Mouse (Mus musculus) neutrophil, adult 5-6 weeks (primary cell): ENCODE results near the gene Mpeg1. TPM values are rescaled to one million over a fixed set of nuclear protein-coding genes. Genes with fewer than 3 reads are reported as not detected.

Source experiments
- ATAC-seq: fragments of 151-379, 151-347 bp; 2 replicates; pipeline ENCODE4 v1.8.0; 2017; ENCODE audit warnings: mild to moderate bottlenecking, moderate TSS enrichment; ENCODE audit not compliant: insufficient number of reproducible peaks, poor library complexity, low FRiP score, severe bottlenecking; ENCODE audit errors: extremely low read depth
- total RNA-seq: library from RNA; stranded (forward); fragments of 200-1000 nt; gene quantifications from 2 replicates; pipeline ENCODE4 v1.2.3, GENCODE M21; 2017

Gene Mpeg1
- total RNA-seq, 1 experiment from 2014 or later: 282 TPM

DNA sequence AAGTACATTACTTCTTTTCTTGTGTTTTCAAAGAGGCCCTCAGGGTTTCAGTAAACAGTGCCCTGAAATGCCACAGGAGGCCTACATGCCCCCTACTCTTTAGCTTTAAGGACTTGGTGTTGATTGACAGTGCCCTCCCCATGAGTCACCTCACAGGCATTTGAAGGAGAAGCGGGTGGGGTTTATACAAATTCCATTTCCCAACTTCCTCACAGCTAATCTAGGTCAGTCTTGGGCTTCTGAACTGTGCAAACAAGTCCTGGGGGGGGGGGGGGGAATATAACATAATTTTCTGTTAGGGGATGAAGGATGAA is 3.1 kb downstream of the Mpeg1 start:
- ATAC-seq: peak; percentile 19; the same call in 1 of the 2 replicates

DNA sequence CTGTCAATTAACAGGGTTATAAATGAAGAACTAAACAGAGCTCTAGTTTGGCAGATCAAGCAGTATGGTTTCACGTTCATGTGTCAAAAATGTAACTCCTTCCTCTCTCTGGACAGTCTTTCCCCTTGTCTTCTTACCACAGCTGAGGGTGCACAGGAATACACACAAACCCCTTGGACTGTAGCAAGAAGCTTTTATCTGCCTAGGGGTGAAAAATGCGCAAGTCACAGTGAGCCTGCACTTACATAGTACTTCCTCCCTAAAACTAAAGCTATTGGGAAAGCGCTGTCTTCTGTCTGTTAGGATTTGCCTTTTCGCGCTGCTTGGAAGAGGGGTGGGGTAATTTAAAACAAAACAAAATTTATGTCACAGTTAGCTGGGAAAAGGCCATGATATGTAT is 3.5 kb downstream of the Mpeg1 start:
- ATAC-seq: peak; percentile 51

DNA sequence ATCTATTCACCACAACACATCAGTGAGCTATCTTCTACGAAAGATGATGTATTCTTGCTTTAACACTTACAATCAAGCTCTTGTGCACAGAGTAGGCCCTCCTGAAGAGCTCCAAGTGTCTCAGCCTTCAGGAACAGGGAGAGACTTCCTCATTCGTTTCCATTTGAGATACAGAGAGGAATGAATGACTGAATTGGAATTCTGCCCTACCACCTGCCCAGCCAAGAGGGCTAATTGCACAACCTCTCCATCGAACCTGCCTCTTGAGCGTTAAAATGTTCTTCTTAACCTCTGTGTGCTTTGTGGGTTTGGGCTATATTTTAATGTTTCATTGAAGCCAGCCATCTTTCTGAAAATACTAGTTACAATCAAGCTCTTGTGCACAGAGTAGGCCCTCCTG is 4.1 kb downstream of the Mpeg1 start:
- no peak for ATAC-seq

DNA sequence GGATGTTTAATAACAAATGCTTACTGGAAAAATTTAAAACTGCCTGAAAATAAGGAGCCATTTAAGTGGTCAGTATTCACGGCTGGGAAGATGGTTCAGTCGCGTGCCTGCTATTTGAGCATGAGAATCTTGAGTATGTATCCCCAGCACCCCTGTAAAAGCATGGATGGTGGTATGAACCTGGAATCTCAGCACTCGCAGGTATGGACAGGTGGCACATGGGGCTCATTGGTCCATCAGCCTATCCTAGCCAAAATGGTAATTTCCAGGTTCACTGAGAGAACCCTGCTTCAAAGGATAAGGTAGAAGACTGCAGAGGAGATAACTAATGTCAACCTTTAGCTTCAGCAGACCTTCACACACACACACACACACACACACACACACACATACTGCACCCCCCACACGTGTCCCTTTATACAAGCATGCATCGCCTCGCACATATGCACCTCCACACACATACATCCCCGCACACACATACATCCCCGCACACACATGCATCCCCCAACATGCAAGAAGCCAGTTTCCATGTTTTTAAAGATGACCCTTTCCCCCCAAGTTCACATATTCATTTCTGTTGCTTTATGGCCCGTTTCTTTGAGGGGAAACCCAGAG is 5.1 kb downstream of the Mpeg1 start:
- ATAC-seq: no peak

DNA sequence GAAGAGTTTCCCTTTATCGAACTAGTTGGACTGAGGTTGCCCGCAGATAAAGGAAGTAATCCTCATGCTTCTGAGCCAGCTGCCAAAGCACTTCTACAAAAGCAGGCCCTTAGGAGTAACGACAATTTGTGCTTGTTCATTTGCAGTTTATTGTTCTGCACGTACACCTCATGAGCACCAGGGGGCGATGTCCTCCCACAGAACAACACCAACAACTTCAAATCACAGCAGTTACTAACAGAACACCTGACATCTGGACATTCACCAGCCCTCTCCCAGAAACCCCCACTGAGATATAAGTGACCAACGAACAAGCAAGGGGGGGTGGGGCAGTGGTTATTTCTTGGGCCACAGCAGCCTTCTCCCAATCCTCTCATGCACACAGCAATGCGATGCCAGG is 5.6 kb downstream of the Mpeg1 start:
- ATAC-seq: peak; percentile 87

DNA sequence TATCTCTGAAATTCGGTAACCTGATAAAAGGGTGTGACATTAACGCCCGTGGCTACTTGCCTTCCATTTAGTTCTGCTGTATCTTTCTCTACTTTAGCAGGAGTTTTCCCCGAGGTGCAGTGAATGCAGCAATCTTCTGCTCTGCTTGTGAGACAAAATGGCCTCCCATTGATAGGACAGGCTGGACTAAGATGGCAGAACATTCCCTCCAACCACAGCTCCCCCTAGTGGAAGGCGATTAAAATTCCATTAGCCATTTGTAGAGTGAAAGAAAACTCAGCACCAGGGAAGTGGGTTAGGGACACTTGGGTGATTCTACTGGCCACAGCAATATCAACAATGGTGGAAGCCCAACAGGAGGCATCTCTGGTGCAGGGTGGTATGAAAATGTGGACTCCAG is 6.9 kb downstream of the Mpeg1 start:
- peak; percentile 34; the same call in 1 of the 2 replicates for ATAC-seq

DNA sequence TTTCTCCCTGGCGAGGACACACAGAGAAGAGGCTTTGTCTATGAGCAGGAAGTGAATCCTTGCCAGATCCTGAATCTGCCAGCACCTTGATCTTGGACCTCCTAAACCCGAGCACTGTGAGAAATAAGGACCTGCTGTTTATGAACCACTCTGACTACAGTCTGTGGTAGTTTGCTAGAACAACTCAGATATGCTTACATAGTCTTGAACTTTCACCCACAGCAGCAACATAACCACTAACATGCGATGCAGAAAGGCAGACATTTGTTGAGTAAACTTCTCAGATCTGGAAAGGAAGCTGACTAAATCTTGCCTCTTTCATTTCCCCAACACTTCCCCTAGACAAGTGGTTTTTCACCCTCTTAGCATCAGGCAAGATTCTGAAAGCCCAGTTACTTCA is 11.3 kb downstream of the Mpeg1 start:
- peak; percentile 17; the same call in 1 of the 2 replicates for ATAC-seq

DNA sequence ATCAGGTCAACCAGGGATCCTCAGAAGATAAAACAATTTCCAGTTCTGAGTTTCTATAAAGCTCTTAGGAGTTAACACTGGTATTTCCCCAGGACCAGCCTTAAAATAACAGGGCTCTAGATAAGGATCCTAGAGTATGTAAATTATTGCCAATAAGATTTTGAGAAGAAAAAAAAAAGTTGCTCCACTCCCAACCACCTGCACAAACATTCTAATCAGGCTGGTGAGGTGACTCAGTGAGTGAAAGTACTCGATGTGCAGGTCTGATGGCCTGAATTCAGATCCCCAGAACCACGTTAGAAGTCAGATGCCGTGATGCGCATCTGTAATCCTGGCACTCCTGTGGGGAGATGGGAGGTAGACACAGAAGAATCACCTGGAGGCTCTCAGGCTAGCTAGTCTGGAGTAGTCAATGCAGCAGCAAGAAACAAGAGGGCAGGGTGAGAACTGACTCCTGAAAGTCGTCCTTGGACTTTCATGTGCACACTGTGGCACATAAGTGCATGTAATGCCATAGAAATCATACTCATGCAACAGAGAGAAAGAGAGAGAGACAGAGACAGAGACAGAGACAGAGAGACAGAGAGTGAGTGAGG is 11.9 kb downstream of the Mpeg1 start:
- no peak for ATAC-seq

DNA sequence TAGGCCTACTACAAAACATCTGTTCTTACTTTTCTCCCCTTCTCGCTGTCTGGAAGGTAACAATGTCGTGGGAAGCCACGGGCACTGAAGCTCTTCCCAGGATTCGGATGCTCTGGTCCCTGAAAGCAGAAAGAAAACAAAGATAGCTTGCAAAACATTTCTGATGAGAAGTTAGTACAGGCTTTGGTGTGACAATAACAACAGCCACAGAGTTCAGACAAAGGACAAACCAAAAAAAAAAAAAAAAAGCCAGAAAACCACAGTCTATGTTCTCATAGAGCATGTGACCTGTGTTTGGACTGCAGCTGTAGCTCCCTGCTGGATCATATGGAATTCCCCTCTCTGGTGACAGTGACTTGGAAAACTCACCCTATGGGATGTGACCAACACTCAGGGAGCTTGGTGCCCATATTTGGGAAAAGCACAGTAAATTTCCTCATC is 12.6 kb downstream of the Mpeg1 start:
- no peak for ATAC-seq

DNA sequence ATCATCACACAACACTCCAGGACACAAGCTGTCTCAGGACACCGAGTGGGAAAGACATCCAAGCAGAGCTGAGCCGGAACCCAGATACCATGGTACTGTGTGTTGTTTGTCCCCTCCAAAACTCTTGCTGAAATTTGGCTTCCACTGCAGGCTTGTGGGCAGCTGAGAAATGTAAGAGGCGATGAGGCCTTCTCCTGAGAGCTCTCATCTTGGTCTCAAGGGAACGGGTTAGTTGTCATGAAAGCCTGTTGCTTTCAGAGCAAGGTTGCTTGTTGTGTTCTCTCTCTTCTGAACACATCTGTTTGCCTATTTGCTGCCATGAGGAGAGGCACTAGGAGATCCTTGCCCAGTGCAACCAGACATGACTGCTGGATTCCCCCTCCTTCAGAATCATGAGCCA is 13.4 kb downstream of the Mpeg1 start:
- no peak for ATAC-seq

DNA sequence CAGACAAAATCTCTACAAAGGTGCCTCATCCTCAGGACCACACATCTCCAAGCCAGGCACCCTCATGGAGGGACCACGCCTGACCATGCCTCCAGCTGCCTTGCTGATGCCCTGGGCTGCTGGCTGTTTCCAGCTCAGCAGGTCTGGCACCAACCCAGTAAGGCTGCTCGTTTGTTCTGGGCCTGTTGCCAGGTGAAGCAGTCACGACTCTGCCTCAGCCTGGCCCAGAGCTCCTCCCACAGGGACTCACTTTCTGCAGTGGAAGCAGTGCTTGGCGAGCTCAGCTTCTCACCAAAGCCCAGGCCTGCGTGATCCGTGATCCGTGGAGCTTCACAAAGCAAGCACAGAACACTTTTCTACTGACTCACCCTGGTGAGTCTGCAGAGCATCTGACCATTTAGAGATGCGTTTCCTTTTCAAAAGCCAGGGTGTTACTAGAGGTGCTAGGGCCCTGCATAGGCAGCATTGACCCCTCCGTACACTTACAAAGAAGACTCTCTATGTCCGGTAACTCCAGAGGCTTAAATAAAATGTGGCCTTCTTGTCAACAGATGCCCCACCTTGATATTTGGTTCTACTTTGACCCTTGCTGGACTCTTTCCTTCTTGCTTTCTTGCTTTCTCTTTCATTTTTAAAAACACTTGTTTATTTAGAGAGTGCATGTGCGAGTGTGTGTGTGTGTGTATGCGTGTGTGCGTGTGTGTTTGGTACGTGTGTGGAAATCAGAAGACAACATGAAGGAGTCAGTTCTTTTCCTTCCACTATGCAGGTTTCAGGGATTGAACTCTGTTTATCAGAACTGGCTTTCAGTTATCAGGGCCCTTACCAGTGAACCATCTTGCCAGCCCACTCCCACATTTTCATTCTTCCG is 15.0 kb downstream of the Mpeg1 start:
- ATAC-seq: peak; percentile 59

DNA sequence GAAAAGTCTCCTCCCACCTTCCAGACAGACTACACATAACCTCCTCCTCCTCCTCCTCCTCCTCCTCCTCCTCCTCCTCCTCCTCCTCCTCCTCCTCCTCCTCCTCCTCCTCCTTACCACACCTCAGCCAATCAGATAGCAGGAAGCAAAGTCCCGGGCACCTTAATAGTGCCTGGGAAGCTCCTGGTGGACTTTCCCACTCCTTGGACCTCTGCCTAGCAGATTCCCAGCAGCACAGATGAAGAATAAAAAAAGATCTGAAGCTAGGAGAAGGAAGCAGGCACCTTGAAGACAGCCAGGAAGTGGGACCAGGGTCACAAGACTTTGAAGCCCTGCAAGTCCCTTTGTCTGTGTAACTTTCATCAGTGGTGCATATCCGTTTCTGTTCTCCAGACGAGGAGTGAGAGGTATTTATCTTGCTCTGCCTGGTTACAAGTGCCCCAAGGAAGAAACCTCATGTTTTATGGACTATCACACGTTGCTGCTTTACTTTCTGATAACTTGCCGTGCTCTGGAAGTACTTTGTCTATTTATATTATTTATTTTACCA is 16.2 kb downstream of the Mpeg1 start:
- ATAC-seq: peak; percentile 31; the same call in 1 of the 2 replicates

DNA sequence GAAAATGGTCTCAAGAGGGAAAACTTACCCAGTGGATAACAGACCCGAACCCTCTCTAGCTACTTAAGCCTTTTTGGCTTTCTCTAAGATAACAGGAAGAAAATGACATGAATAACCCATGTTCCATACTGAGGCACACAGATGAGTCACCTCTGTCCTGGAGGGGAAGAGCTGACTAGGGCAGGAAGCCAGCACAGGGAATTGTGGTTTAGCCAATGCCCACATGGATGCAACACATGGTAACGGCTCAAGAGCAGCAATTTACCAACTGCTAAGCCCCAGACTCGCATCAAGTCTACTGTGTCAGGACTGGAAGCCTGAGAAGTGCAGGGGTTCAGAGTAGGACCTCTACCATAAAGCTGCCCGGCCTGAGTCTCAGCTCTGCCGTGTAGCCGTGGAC is 17.8 kb downstream of the Mpeg1 start:
- ATAC-seq: no peak

DNA sequence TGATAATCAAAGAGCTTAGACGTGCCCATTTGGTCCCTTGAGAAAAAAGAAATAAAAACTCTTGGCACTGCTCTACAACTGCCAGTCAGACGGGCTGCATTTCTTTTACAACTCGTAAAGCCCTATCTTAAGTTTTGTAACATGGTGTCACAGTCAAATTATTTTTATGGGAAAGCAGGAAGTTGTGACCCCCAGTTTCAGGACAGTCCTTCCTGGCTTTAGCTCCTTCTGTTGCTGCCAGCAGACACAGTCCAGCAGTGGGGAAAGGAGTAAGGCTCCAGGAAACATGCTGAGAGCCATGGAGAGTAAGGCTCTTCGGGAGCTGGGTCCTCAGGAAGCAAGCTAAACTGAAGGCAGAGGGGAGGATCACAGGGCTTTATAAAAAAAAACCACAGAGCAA is 23.2 kb downstream of the Mpeg1 start:
- no peak for ATAC-seq

DNA sequence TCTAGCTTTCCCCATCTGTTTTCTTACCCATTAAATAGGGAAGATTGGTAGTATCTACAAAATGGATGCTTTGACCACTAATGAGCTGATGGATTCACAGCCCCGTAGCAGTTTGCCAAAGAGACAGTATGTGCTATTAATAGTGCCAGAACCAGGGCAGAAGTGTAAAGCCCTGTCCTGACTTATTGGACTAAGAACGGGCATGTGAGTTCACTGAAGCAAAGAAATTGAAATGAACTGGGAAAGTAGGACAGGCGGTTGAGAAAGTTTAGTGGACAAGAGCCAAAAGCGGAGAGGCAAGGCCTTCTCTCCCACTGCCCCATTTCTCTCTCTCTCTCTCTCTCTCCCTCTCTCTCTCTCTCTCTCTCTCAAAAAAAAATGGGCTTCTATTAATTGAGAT is 23.6 kb downstream of the Mpeg1 start:
- ATAC-seq: no peak

DNA sequence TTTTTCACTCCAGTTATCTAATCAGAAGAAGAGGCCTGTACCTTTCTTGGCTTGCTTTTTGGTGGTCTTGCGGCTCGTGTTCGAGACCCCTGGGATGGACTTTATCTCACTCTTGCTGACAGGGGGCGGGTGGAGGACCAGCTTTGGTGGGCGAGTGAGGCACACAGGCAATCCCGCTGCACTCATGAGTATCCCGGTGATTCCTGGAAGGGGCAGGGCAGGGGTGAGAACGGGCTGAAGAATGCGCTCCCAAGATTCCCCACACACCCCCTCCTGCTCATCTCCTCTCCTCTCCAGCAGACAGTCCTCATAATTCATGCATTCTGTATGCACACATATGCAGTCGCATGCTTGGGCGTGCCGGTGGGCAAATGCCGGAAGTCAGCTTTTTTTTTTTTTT is 24.6 kb downstream of the Mpeg1 start:
- ATAC-seq: no peak

DNA sequence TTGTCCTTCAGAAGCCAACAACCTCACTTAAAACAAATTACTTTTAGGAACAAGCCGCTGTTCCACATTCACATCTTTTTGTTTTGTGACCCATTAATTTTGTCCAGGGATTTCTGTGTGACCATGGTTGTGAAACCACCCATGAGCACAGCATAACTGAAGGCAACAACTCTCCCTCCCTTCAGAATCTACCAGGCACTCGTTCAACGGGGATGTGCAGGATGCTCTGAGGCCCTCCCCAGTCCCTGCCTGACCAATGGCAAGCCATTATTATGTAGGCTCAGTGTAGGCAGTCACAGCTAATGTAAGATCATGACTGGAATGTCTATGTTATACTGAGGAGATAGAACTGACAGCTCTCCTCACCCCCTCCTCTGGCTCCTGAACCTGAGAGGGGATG is 25.1 kb downstream of the Mpeg1 start:
- no peak for ATAC-seq

DNA sequence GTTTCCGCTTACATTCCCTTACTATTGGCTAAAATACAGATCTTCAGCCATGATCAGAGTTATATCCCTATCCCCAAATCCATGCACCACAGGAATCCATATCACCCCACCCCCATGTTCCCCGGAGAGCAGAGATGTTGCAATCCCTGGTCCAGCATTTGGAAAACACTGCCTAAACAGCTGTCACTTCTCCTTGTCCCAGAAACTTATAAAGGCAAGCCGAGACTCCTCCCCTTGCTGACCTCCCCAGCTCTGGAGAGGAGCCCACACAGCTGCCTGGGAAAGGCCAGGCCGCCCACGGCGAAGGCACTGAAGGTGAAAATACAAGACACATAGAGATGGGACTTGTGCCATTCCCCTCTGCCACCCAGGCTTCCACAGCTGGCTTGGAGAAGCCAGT is 26.3 kb downstream of the Mpeg1 start:
- no peak for ATAC-seq

DNA sequence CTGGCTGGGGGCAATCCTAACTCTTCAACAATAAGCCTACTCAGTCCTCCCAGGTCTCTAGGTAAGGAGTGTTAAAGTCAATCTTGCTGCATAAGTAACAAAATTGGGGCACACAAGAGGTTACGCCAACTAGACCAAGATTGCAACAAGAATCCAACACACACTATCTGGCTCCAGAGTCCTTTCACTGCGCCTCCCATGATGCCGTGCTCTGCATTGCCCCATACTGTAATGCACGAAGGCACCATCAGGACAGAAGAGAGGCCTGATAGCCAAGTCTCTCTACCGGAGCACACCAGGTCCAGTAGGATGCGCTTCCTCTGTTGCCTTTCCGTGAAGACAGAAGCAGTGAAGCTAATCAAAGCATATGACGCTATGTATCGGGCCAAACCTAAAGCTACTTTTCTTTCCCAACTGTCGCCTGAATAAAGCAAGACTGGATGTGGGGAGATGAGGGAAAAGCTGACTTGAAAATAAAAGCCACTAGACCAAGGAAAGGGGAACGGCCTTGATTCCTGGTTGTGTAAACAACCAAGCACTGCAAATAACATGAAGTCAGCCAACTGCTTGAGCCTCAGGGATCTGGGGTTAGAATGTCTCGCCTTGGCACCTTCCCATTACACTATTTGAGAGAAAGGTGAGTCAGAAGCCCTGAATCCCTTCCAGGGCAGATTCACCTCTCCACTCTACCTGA is 27.1 kb downstream of the Mpeg1 start:
- ATAC-seq: no peak
